Mouse (Mus musculus) ES-E14 (cell line): Measurements from ENCODE around the gene Rad51b. TPM values are rescaled to one million over a fixed set of nuclear protein-coding genes. Genes with fewer than 3 reads are reported as not detected.

Experiments used
- DNase-seq: peaks from one replicate; pipeline ENCODE4 v3.0.0-alpha.2; 2013; ENCODE audit warnings: low read depth, low spot score
- H3K27ac ChIP-seq: 2 replicates; pipeline ENCODE4 v1.5.1; 2012; ENCODE audit warnings: low read depth, mild to moderate bottlenecking, low read length, moderate library complexity, mixed read lengths; ENCODE audit not compliant: poor library complexity, insufficient read depth, severe bottlenecking
- H3K36me3 ChIP-seq: 2 replicates; pipeline ENCODE4 v1.6.1; 2012; ENCODE audit warnings: mild to moderate bottlenecking, low read length, moderate library complexity, mixed read lengths; ENCODE audit not compliant: control insufficient read depth, poor library complexity, insufficient read depth, severe bottlenecking
- H3K4me1 ChIP-seq, 2 experiments: fragments of 150-350 bp in 1 of 2; sonication (generic) in 1 of 2; 2 replicates each; pipeline ENCODE4 v1.6.1; 2012; ENCODE audit warnings: low read length in 2 of 2, mild to moderate bottlenecking in 1 of 2, mixed read lengths in 1 of 2; ENCODE audit not compliant: control insufficient read depth in 2 of 2, insufficient read depth in 2 of 2, poor library complexity in 1 of 2
- H3K4me3 ChIP-seq, 2 experiments: fragments of 150-350 bp in 1 of 2; sonication (generic) in 1 of 2; 2 replicates each; pipeline ENCODE4 v1.5.1; 2012; ENCODE audit warnings: low read length in 2 of 2, low read depth in 1 of 2, mild to moderate bottlenecking in 1 of 2, mixed read lengths in 1 of 2; ENCODE audit not compliant: insufficient read depth in 1 of 2, poor library complexity in 1 of 2, severe bottlenecking in 1 of 2
- H3K9ac ChIP-seq: 2 replicates; pipeline ENCODE4 v1.6.1; 2012; ENCODE audit warnings: low read depth, mild to moderate bottlenecking, low read length, mixed read lengths; ENCODE audit not compliant: poor library complexity, insufficient read depth, severe bottlenecking
- H3K9me3 ChIP-seq: fragments of 150-350 bp; sonication (generic); 2 replicates; pipeline ENCODE4 v1.6.1; 2012; ENCODE audit warnings: low read depth, mild to moderate bottlenecking, low read length; ENCODE audit not compliant: control insufficient read depth, insufficient read depth
- CHD2 ChIP-seq: IDR thresholded peaks from 2 replicates; pipeline ENCODE4 v1.6.1; 2014; ENCODE audit warnings: mild to moderate bottlenecking, low read depth, low read length, inconsistent platforms
- HCFC1 ChIP-seq: IDR thresholded peaks from 2 replicates; pipeline ENCODE4 v1.6.1; 2012; ENCODE audit warnings: low read length, inconsistent platforms, borderline replicate concordance; ENCODE audit not compliant: insufficient read depth
- MAFK ChIP-seq: IDR thresholded peaks from 2 replicates; pipeline ENCODE4 v1.6.1; 2014; ENCODE audit warnings: mild to moderate bottlenecking, low read depth, low read length, inconsistent platforms; ENCODE audit not compliant: insufficient read depth
- ZC3H11A ChIP-seq: IDR thresholded peaks from 2 replicates; pipeline ENCODE4 v1.6.1; 2012; ENCODE audit warnings: low read depth, mild to moderate bottlenecking, inconsistent platforms, low read length, borderline replicate concordance
- ZNF384 ChIP-seq: IDR thresholded peaks from 2 replicates; pipeline ENCODE4 v1.6.1; 2012; ENCODE audit warnings: low read depth, low read length, inconsistent platforms
- in situ Hi-C, 2 experiments: fragments of 600-800 bp; cut with MboI; formaldehyde crosslinking; loops; one replicate each; pipeline ENCODE4 v1.15.1; 2025; ENCODE audit warnings: low sequenced_read_pairs in 2 of 2, inconsistent platforms in 1 of 2; ENCODE audit not compliant: unreplicated experiment in 2 of 2
- total RNA-seq: library from RNA; depleted of rRNA; stranded (reverse); fragments of 300-350 nt; gene quantifications from 2 replicates; pipeline ENCODE4 v1.2.3, GENCODE M21; 2012

The Rad51b gene
- total RNA-seq, 1 experiment = 6.7 TPM

DNA sequence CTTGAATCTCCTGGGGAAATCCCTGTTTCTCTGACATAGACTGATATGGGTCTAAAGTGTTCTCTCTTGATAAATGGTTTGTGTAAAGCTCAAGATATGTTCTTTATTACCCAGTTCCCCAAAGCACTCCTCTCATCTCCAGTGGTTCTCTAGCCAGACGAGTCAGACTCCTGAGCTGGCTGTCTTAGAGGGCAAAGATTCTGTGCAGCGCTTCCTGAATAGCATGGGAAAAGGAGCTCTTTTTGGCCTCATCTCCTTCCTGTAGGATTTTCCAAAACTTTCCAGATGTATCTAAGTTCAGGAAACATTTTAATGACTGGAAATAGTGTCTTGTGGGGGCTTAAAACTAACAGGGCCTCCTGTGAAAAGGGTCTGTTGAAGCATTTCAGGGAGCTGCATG is 483.7 kb downstream of the Rad51b start:
- DNase-seq = no peak
- Histone ChIP-seq H3K9me3 (no peaks in the 10 kb centered on the region), H3K36me3 (no peaks in the 10 kb centered on the region), H3K27ac (no peak overlapping the region), H3K4me3 (no peak overlapping the region), H3K4me1 (no peaks in the 10 kb centered on the region), H3K9ac (no peak overlapping the region)
- in situ Hi-C loops = no loop called here
- TF ChIP-seq MAFK = no peak
- no peak for TF ChIP-seq HCFC1
- no peak for TF ChIP-seq ZC3H11A
- no peak for TF ChIP-seq CHD2
- no peak for TF ChIP-seq ZNF384

DNA sequence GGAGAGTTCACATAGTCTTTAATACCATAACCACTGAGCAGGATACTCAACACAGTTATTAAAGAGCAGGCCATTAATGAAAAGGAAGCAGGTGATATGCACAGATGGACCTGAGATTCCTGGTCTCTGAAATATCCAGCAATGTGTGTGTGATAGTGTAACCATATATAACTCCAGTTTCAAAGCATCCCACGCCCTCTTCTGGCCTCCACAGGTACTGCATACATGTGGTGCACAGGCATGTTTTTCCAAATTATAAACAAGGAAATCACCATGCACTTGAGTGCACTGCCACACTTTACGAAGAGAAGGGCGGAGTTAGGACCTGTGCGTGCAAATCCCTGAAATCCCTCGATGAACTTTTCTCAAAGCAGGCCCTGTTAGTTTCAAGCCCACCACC is 484.7 kb downstream of the Rad51b start:
- Histone ChIP-seq H3K36me3 (no peaks in the 10 kb centered on the region), H3K9ac (no peak overlapping the region), H3K9me3 (no peaks in the 10 kb centered on the region), H3K4me1 (no peaks in the 10 kb centered on the region), H3K4me3 (no peak overlapping the region), H3K27ac (no peak overlapping the region)
- DNase-seq = no peak
- in situ Hi-C loops = no loop called here
- no peak for TF ChIP-seq ZC3H11A
- no peak for TF ChIP-seq CHD2
- no peak for TF ChIP-seq HCFC1
- TF ChIP-seq ZNF384 = no peak
- no peak for TF ChIP-seq MAFK

DNA sequence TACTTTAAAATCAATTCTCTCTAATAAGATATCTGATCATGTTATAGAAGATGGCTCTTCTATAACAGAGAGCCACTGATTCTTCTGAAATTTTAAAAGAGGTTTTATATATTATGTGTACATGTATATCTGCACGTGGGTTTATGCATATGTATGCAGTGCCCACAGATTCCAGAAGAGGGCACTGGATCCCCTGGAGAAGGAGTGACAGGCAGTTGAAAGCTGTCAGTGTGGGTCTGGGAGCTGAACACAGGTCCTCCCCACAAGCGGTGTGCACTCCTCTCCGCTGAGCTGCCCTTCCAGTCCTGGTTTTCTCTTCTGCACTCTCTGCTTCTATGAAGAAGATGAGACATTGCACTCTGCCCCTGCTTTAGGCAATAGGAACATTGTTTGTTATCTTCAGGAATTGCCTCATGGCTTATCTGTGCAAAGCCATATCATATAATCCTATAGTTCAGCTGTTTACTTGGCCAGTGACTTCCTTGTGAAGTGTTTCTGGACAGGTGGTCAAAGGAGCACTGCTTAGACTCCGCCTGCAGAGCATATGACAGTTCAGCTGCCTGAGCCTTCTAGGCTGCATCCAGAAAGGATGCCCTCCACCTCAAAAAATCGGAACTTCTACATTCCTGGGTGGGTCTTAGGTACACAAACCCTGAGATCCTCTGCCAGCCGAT is 485.5 kb downstream of the Rad51b start:
- Histone ChIP-seq H3K9ac (no peak overlapping the region), H3K36me3 (no peaks in the 10 kb centered on the region), H3K4me3 (no peak overlapping the region), H3K4me1 (0 out of 4 replicates have a peak, but pooled peaks cover 0 to 2% of the 10 kb centered on the region in 2 experiments), H3K9me3 (no peaks in the 10 kb centered on the region), H3K27ac (no peak overlapping the region)
- no peak for DNase-seq
- in situ Hi-C loops = no loop called here
- TF ChIP-seq MAFK = no peak
- no peak for TF ChIP-seq CHD2
- TF ChIP-seq ZNF384 = no peak
- TF ChIP-seq ZC3H11A = no peak
- no peak for TF ChIP-seq HCFC1

DNA sequence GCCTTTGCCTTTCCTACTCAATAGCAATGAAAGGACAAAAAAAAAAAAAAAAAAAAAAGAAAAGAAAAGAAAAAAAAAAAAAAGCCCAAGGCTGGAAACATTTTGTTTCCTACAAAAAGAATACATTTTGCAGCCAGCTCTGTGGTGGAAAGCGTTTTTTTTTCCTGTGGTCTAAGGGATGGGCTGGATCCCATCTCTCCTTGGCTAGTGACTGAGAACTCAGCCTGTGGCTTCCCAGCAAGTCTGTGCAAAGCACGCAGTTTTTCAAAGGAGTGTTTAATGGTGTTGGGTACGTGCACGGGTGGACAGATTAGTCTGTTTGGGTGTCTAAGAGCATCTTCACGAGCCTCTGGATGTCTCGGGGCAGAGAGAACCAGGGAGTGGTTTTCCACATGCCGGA is 487.1 kb downstream of the Rad51b start:
- no peak for TF ChIP-seq ZC3H11A
- TF ChIP-seq MAFK = no peak
- TF ChIP-seq HCFC1 = no peak
- no peak for TF ChIP-seq ZNF384
- TF ChIP-seq CHD2 = no peak
- in situ Hi-C loops = no loop called here
- H3K27ac ChIP-seq = no peak overlapping the region

More for the DNA sequence above, 487.1 kb downstream of the Rad51b start:
- Histone ChIP-seq H3K9ac (no peak overlapping the region), H3K4me1 (0 out of 4 replicates have a peak, but pooled peaks cover 0 to 2% of the 10 kb centered on the region in 2 experiments), H3K4me3 (no peak overlapping the region), H3K9me3 (no peaks in the 10 kb centered on the region), H3K36me3 (no peaks in the 10 kb centered on the region)
- DNase-seq = no peak
